Mouse (Mus musculus) hindbrain, embryonic 16.5 days (tissue): ENCODE data around the gene Nbeal1. TPM values are rescaled to one million over a fixed set of nuclear protein-coding genes. Genes with fewer than 3 reads are reported as not detected.
"Not testable (repeated sequence)": the region's sequence is repeated elsewhere in the genome, so short reads cannot be mapped to it uniquely, and the experiment has no call there.

Source experiments
- ATAC-seq: fragments of 200-750 bp; cut with Nextera tagmentation; 2 replicates; pipeline ENCODE4 v1.8.0; 2017; ENCODE audit warnings: moderate TSS enrichment, moderate library complexity
- H3K27ac ChIP-seq: fragments of 300-500 bp; sonication (generic); 2 replicates; pipeline ENCODE4 v1.5.1; 2014; ENCODE audit warnings: low read depth, mild to moderate bottlenecking, control low read depth, low read length, moderate library complexity
- H3K27me3 ChIP-seq: fragments of 300-500 bp; sonication (generic); replicated peaks from 2 replicates; pipeline ENCODE4 v1.6.1; 2014; ENCODE audit warnings: low read length; ENCODE audit not compliant: control insufficient read depth, insufficient read depth
- H3K36me3 ChIP-seq: fragments of 300-500 bp; sonication (generic); 2 replicates; pipeline ENCODE4 v1.6.1; 2014; ENCODE audit warnings: mild to moderate bottlenecking, low read length, moderate library complexity, mixed read lengths; ENCODE audit not compliant: control insufficient read depth, insufficient read depth
- H3K4me1 ChIP-seq: fragments of 300-500 bp; sonication (generic); 2 replicates; pipeline ENCODE4 v1.6.1; 2014; ENCODE audit warnings: low read depth, low read length; ENCODE audit not compliant: control insufficient read depth, insufficient read depth
- H3K4me2 ChIP-seq: fragments of 300-500 bp; sonication (generic); 2 replicates; pipeline ENCODE4 v1.6.1; 2014; ENCODE audit warnings: mild to moderate bottlenecking, low read length, control low read depth, moderate library complexity
- H3K4me3 ChIP-seq: fragments of 300-500 bp; sonication (generic); 2 replicates; pipeline ENCODE4 v1.5.1; 2014; ENCODE audit warnings: mild to moderate bottlenecking, low read length, control low read depth, moderate library complexity
- H3K9ac ChIP-seq: fragments of 300-500 bp; sonication (generic); 2 replicates; pipeline ENCODE4 v1.6.1; 2014; ENCODE audit warnings: low read depth, mild to moderate bottlenecking, control low read depth, low read length, moderate library complexity
- H3K9me3 ChIP-seq: fragments of 300-500 bp; sonication (generic); 2 replicates; pipeline ENCODE4 v1.6.1; 2014; ENCODE audit warnings: mild to moderate bottlenecking, low read length, moderate library complexity; ENCODE audit not compliant: control insufficient read depth
- WGBS: fragments of 180-500 bp; shearing (Covaris S2); extraction: QIAGEN DNeasy Blood & Tissue Kit; methylation state at CpG from one replicate; pipeline ENCODE4 v1.1.7; 2014; 5-methylcytosine and 5-hydroxymethylcytosine counted together
- polyA plus RNA-seq: library from polyadenylated mRNA; unstranded; fragments of >200 nt; fragmentation: Nextera tagmentation; extraction: Ambion mirVana; gene quantifications from 2 replicates; pipeline ENCODE4 v1.2.1, GENCODE M21; 2015

The Nbeal1 gene
- polyA plus RNA-seq, 1 experiment from 2014 or later, result 6.3 TPM

DNA sequence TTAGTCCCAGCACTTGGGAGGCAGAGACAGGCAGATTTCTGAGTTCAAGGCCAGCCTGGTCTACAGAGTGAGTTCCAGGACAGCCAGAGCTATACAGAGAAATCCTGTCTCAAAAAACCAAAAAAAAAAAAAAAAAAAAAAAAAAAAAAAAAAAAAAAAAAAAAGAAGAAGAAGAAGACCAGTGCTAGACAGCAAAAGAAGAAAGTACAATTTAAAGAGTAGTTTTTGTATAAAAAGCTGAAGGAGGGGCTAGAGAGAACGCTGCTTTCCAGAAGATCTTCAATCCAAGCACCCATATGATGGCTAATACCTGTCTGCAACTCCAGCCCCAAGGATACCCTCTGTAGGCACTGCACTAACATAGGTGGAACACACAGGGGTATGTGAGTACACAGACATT lies 2.6 kb upstream of the Nbeal1 start:
- WGBS, result 77% methylated on average over 1 of the region's 1 CpGs
- H3K27ac ChIP-seq, ATAC-seq: not testable (repeated sequence)

DNA sequence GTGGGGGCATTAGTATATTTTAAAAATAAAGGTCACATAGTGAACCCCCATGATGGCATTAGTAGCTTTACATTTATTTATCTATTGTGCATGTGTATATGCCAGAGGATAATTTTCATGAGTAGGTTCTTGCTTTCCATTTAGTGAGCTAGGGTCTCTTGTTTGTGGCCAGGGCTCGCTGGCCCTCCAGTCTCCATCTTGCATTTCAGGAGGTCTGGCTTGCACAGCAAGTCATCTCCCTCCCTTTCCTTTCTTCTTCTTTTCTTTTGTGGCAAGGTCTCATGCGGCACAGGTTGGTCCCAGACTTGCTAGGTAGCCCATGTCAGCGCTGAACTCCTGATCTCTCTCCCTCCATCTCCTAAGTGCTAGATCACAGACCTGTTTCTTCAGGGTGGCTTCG lies 1.0 kb upstream of the Nbeal1 start:
- Histone ChIP-seq H3K9ac (peak overlapping the region; percentile 53), H3K36me3 (no peaks in the 10 kb centered on the region), H3K4me1 (peaks cover 12% of the 10 kb centered on the region), H3K4me3 (peak overlapping the region; percentile 96), H3K9me3 (no peaks in the 10 kb centered on the region), H3K27ac (no peak overlapping the region), H3K27me3 (no peaks in the 10 kb centered on the region), H3K4me2 (peak overlapping the region; percentile 63)
- ATAC-seq, result no peak
- 20% methylated on average over 4 of the region's 4 CpGs for WGBS

More for the DNA sequence above, 2.6 kb upstream of the Nbeal1 start:
- H3K4me3 ChIP-seq, H3K9me3 ChIP-seq, H3K36me3 ChIP-seq, H3K9ac ChIP-seq, H3K27me3 ChIP-seq, H3K4me2 ChIP-seq: not testable (repeated sequence)
- H3K4me1 ChIP-seq, result peaks cover 12% of the 10 kb centered on the region

DNA sequence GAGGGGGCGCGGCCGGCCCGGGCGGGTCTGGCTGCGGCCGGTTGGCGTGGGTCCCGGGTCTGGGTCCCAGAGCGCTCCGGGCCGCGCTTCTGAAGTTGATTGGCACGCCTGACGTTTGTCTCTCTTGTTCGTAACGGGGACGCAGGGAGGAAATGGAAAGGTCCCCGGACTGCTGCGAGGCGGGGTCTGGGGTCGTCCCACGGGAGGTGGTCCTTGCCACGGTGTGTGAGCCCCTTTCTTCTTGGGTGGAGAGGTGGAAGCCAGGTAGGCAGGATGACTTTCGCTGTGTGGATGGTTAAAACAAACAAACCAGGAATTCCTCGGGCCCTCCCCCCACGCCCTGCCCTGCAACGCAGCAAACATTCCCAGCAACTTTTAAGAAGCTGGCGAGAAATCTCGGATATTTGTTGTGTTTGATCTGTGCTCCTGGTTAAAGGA lies 404 bp downstream of the Nbeal1 start:
- peak overlapping the region; percentile 96 for H3K9ac ChIP-seq
- under 1% methylated on average over 30 of the region's 30 CpGs for WGBS

DNA sequence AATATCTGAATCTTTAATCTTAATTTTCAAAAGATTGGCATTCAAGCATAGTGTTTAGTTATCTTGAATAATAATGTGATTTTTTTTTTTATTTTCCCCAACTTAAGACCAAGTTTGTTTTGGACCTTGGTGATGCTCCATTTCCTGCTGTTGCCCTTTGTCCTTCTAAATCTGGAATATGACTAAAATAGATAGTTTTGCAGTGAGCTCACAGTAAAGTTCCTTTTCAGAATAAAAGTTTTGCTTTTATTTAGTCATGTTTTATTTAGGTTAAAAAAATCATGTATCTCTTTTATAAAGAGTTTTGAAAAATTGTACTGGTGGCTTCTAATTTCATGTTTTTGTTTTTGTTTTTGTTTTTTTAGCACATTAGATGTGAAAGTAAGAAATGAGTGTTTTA lies 8.1 kb downstream of the Nbeal1 start:
- no peaks in the 10 kb centered on the region for H3K9me3 ChIP-seq
- ATAC-seq, result no peak
- H3K36me3 ChIP-seq, result no peaks in the 10 kb centered on the region
- no peak overlapping the region for H3K27ac ChIP-seq
- no peak overlapping the region for H3K4me3 ChIP-seq
- no peak overlapping the region for H3K9ac ChIP-seq
- H3K4me1 ChIP-seq, result no peaks in the 10 kb centered on the region
- no peak overlapping the region for H3K4me2 ChIP-seq
- H3K27me3 ChIP-seq, result no peaks in the 10 kb centered on the region

More for the DNA sequence above, 404 bp downstream of the Nbeal1 start:
- ATAC-seq, result no peak
- peak overlapping the region; percentile 67 for H3K4me2 ChIP-seq
- peaks cover 12% of the 10 kb centered on the region for H3K4me1 ChIP-seq
- peak overlapping the region; percentile 96 for H3K4me3 ChIP-seq
- H3K27me3 ChIP-seq, result no peaks in the 10 kb centered on the region
- no peaks in the 10 kb centered on the region for H3K9me3 ChIP-seq
- H3K27ac ChIP-seq, result peak overlapping the region; percentile 97
- no peaks in the 10 kb centered on the region for H3K36me3 ChIP-seq

DNA sequence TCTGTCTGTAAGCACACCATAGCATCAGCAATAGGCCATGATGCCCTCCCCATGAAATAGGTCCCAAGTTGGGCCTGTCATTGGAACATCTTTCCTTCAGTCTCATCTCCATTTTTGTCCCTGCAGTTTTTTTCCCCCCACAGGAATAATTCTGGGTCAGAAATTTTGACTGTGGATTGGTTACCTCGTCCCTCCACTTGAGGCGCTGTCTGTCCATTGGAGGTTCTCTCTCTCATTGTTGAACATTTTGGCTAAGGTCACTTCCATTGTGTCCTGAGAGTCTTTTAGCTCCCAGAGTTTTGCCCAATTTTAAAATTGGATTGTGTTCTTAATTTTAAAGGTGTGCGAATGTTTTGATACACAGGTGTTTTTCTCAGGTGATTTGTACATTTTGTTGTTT lies 16.4 kb downstream of the Nbeal1 start:
- no peak for ATAC-seq
- WGBS, result 80% methylated on average over 3 of the region's 3 CpGs
- Histone ChIP-seq H3K9me3 (no peaks in the 10 kb centered on the region), H3K27me3 (no peaks in the 10 kb centered on the region), H3K4me1 (no peaks in the 10 kb centered on the region), H3K4me2 (no peak overlapping the region), H3K4me3 (no peak overlapping the region), H3K9ac (no peak overlapping the region), H3K27ac (no peak overlapping the region), H3K36me3 (peaks cover 14% of the 10 kb centered on the region)

DNA sequence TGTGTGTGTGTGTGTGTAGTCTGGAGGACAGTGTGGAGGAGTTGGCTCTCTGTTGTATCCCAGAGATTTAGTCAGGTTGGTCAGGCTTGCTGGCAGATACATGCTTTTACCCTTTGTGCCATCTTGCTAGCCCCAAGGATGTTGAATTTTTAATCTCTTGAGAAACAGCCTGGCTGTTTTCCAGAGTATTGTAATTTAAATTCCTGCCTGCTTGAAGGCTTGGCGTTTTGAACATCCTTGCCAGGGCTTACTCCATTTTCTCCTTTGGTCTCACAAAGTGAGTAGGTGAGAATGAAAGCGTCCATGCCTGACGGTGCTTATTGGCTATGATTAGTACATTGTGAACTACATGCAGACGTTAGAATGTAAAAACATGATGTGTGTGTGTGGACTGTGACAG lies 18.6 kb downstream of the Nbeal1 start:
- no peaks in the 10 kb centered on the region for H3K9me3 ChIP-seq
- WGBS, result 66% methylated on average over 4 of the region's 4 CpGs
- no peak for ATAC-seq

DNA sequence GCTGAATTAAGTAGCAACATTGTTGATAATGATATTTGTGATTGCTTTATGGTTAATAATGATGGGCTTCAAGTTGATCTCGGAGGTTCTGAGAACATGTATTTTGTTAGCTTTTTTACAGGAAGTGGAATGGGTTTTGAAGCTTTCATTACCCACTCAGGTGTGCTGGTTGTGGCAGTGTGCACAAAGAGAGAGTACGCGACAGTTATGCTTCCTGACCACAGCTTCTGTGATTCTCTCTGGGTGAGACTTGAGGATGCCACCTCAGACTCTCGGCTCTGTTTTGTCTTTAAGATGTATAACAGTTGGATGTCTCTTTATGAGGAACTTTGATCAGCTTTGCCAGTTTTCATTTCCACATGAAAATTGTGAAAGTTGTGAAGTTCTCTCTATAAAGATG lies 55.9 kb downstream of the Nbeal1 start:
- Histone ChIP-seq H3K4me3 (no peak overlapping the region), H3K4me1 (no peaks in the 10 kb centered on the region), H3K4me2 (no peak overlapping the region), H3K36me3 (peaks cover 7% of the 10 kb centered on the region), H3K9me3 (no peaks in the 10 kb centered on the region), H3K27me3 (no peaks in the 10 kb centered on the region), H3K27ac (no peak overlapping the region), H3K9ac (no peak overlapping the region)
- 95% methylated on average over 4 of the region's 4 CpGs for WGBS
- no peak for ATAC-seq

More for the DNA sequence above, 18.6 kb downstream of the Nbeal1 start:
- H3K4me2 ChIP-seq, result no peak overlapping the region
- H3K4me1 ChIP-seq, result no peaks in the 10 kb centered on the region
- no peak overlapping the region for H3K9ac ChIP-seq
- no peaks in the 10 kb centered on the region for H3K27me3 ChIP-seq
- peaks cover 25% of the 10 kb centered on the region for H3K36me3 ChIP-seq
- H3K27ac ChIP-seq, result no peak overlapping the region
- no peak overlapping the region for H3K4me3 ChIP-seq

DNA sequence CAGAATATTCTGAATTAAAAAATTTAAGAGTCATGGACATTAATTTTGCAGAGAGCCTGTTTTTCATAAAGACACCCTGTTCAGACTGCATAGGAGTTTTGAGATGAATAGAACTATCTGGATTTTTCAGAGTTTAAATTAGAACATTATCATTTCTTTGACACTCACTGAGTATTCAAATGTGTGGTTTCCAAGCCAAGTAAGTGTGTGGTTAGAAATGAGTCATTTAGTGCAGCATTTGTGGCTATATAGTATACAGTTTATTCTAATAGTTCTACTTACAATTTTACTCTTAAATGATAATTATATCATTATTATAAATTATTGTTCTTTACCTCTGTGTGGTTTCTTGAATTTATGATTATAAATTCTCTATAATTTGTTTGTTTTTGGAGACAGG lies 60.0 kb downstream of the Nbeal1 start:
- no peak overlapping the region for H3K9ac ChIP-seq
- peaks cover 9% of the 10 kb centered on the region for H3K36me3 ChIP-seq
- no peak overlapping the region for H3K4me3 ChIP-seq
- no peaks in the 10 kb centered on the region for H3K4me1 ChIP-seq
- no peak overlapping the region for H3K4me2 ChIP-seq
- no peak overlapping the region for H3K27ac ChIP-seq
- no peak for ATAC-seq
- H3K27me3 ChIP-seq, result no peaks in the 10 kb centered on the region
- H3K9me3 ChIP-seq, result no peaks in the 10 kb centered on the region

DNA sequence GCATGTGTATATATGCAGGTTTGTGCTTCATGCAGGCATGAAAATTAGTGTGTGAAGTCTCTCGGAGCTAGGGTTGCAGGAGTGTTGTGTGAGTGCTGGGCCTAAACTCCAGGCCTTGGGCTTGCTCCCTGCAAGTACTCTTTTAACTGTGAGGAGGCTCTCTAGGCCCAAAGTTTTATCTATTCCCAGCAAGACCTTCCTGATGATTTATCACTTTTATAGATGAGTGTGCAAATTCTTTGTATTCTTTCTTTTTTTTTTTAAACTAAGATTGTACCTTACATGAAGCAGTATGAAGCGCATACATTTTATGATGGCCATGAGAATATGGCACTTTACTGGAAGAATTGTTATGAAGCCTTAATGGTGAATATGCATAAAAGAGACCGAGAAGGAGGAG lies 87.7 kb downstream of the Nbeal1 start:
- Histone ChIP-seq H3K4me3 (no peak overlapping the region), H3K9ac (no peak overlapping the region), H3K4me2 (no peak overlapping the region), H3K4me1 (no peaks in the 10 kb centered on the region), H3K9me3 (no peaks in the 10 kb centered on the region), H3K27me3 (no peaks in the 10 kb centered on the region), H3K27ac (no peak overlapping the region), H3K36me3 (peaks cover 14% of the 10 kb centered on the region)
- ATAC-seq, result no peak
- 88% methylated on average over 3 of the region's 3 CpGs for WGBS

DNA sequence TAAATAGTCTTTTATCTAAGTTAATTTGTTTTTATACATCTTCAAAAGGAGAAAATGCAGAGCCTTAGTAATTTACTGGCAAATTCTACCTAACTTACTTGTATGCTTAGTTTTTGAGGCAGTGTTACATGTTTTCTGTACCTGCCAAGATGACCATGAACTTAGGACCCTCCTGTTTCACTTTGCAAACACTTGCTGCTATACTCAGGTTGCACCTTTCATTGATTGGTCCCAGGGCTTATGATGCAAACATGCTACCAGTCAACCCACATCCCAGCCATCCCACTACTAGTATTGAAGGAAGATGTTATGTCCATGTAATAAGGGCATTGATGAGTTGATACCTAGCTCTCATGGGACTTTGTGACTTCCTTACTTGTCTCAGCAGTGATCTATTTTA lies 88.9 kb downstream of the Nbeal1 start:
- Histone ChIP-seq H3K36me3 (peaks cover 12% of the 10 kb centered on the region), H3K4me3 (no peak overlapping the region)
- ATAC-seq, result no peak

More for the DNA sequence above, 88.9 kb downstream of the Nbeal1 start:
- H3K9me3 ChIP-seq, result no peaks in the 10 kb centered on the region
- H3K27me3 ChIP-seq, result no peaks in the 10 kb centered on the region
- H3K4me1 ChIP-seq, result no peaks in the 10 kb centered on the region
- H3K27ac ChIP-seq, result no peak overlapping the region
- H3K4me2 ChIP-seq, result no peak overlapping the region
- no peak overlapping the region for H3K9ac ChIP-seq
